Mouse (Mus musculus) left cerebral cortex, postnatal 10 days (tissue): Measurements from ENCODE around the gene Vtcn1. TPM values are rescaled to one million over a fixed set of nuclear protein-coding genes. Genes with fewer than 3 reads are reported as not detected.
A peak's percentile ranks its signal among the peaks of the same experiment; 100 is the strongest.
"Not testable (repeated sequence)": the region's sequence is repeated elsewhere in the genome, so short reads cannot be mapped to it uniquely, and the experiment has no call there.

Source experiments
- DNase-seq, 2 experiments: peaks; one replicate each; pipeline ENCODE4 v3.0.0; 2021 to 2022; ENCODE audit warnings: low spot score in 2 of 2, mixed read lengths in 1 of 2; ENCODE audit errors: extremely low spot score in 1 of 2
- intact Hi-C: fragments of 180-260 bp; cut with DNase I; formaldehyde crosslinking; loops from one replicate; pipeline ENCODE4 v1.15.1; 2025
- total RNA-seq, 2 experiments: library from RNA; stranded (reverse); gene quantifications; 2 replicates each; pipeline ENCODE4 v1.2.3; 2021

Vtcn1 gene
- not detected for total RNA-seq

DNA sequence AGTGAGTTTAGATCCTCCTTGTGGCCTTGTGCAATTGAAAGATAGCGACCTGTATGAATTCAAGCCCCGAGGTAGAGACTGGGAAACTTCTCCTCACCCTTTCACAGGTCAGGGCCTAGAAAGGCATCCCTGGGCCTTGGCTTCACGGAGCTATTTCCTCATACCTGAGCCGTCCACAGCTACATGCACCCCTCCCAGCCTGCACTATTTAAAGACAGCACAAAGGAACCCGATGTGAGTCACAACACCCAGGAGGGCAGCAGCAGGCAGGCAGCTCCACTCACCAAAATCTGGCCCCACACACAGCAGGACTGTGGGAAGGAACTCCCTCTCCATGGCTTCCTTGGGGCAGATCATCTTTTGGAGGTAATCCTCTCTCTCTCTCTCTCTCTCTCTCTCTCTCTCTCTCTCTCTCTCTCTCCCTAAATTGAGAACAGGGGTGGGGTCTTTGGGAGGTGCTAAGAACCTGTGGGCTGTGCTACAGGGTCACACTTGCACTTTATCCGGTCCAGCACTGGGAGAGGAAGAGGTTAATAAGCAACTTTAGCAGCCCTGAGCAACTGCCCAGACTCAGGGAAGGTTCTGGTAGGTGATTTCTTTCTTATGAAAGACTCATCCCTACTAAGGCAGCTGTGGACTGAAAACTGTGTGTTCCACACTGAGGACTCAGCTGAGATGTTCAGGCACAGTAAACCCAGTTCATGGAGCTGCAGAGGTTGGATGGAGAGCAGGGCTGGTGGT is at the start of gene Vtcn1:
TSS of gene Vtcn1 (plus strand) at position 235 of the 741 bp plus-strand sequence.
- intact Hi-C loops: no loop called here
- DNase-seq: no peak

DNA sequence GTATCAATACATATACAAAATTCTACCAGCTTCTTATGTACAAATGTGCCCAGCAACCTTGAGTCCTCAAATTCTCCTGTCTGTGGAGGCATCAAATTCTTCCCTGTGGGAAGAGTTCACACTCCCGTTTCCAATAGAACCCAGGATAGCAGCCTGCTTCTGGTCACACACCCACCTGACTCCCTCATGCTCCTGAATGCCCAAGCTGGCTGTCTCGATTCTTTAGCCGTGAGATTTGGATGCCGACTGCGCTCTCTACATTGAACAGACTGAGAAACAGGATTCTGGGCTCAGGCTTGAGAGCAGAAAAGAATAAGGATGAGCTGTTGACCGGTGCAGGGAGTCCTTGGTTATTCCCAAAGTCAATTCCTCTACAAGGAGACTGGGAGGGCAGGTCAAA is 48.3 kb upstream of the Vtcn1 start:
- no peak for DNase-seq
- intact Hi-C loops: no loop called here

DNA sequence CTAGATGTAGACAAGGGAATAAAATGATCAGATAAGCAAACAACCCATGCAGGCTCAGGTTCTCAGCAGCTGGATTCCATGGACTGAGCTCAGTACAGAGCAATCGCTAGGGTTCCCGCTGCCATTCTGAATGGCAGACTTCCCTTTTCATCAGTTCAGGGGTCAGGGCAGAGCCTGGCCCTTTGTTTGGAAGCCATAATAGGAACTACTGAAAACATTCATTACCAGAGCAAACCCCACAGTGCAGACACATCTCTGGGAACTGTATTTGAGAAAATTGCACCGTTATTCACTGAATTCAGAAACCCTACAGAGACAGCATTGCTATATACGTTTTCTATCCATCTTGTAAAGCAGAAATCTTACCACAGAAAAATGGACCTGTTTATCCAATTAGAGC is 47.7 kb upstream of the Vtcn1 start:
- intact Hi-C loops: no loop called here
- no peak for DNase-seq

DNA sequence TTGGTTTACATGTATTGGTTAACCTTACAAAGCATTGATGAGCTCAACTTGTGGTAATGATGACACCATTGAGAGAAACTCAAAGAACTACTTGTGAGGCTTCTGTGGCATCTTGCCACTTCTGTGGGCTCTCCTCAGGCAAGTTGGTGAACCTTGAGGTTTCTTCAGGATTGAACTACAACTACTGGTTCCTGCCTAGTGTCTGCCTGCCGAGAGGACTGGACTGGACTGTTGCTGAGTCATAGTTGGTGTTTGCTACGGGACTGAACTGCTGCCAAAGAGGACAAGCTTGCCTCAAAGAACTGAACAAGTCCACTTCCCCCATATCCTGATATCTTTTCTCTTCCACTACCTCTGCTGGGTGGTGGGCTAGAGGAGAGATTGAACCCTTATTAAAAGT is 39.2 kb upstream of the Vtcn1 start:
- no peak for DNase-seq
- intact Hi-C loops: no loop called here

DNA sequence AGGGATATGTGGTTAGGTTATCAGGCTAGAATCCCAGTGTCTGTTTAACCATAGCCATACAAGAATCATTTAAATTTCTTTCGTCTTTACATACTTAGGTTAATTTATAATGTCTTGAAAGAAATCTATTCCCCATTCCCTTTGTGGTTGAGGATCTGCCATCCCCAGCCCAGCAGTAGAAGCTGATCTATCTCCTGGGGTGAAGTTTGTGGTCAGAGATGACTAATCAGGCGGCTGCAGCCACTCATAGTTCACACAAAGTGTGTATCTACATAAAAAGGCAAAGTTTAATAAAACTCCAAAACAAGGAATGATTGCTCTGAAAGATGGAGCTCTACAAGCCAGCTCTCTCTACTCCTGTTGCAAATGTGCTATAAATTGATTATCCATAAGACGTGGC is 33.6 kb upstream of the Vtcn1 start:
- intact Hi-C loops: no loop called here
- DNase-seq: no peak

DNA sequence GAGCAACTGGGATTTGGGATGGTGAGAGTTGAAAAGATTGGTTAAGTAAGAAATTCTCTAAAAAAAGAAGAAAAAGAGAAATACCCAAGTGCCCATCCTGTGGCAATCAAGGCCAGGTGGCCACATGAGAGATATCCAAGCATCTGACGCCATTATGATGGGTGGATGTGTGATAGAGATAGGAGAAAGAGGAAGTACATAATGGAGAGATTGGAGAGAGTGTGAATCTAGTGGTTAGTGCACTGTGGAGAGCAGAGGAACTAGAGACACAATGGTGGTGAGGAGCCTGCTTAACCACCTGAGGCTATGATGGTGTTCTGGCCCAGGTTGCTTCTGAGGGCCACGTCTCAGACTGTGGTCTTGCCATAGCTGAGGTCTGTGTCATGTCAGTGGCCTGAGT is 31.9 kb upstream of the Vtcn1 start:
- intact Hi-C loops: no loop called here
- no peak for DNase-seq

DNA sequence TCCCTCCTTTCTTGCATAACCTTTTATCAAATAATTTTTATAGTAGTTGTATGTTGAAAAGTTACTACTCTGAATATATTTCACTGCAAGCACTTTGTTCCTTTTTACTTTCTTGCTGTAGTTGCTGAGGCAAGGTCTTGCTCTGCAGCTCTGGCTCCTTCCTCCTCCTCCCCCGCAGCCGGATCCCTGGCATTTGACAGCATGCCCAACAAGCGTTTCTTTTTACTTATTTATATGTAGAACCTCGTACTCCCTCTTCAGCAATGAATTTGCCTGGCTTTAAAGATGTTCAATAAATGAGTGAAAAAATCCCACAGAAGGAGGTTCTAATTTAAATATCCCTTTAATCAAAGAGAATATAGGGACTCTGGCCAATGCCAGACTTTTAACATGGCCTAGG is 28.7 kb upstream of the Vtcn1 start:
- intact Hi-C loops: no loop called here
- no peak for DNase-seq

DNA sequence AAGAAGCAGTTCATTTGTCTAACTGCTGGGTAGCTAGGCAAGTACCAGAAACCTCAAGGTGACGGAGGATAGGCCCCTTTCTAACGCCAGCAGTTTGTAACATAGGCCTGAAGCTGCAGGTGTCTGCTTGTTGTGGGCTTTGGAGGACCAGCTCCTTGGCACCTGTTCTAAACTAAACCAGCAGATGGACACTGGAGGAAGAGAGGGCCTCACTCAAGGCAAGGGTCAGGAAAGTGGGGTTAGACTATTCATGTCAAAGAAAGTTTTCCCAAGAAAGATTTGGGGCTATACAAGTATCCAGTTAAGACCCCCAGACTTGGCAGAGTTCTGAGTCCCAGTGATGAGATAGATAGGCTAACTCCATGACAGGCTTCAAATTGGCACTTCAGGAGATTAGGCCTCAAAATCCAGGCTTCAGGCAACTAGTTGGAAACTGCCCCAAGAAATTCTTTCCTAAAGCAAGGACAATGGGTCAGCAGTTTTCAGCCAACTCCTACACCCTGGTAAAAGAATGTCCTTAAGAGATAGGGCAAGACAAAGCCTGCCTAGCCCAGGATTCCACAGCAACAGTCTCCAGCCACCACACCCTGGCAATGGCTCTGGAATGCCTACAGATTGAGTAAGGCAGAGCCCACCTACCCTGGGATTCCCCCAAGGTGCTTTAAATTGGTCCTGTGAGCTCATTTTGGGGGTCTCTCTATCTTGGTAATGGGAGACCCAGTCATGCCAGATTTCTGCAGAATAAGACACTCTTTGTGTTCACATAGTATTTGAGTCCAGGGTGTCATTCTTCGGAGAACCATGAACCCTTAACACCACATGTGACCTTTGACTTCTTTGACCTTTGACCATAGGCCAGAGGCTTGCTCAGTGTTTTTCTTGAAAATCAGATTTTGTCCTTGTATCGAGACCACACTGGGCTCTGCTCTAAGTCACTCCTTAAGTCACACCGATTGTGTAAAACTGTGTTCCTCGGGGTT is 27.8 kb upstream of the Vtcn1 start:
- DNase-seq: no peak
- intact Hi-C loops: no loop called here

DNA sequence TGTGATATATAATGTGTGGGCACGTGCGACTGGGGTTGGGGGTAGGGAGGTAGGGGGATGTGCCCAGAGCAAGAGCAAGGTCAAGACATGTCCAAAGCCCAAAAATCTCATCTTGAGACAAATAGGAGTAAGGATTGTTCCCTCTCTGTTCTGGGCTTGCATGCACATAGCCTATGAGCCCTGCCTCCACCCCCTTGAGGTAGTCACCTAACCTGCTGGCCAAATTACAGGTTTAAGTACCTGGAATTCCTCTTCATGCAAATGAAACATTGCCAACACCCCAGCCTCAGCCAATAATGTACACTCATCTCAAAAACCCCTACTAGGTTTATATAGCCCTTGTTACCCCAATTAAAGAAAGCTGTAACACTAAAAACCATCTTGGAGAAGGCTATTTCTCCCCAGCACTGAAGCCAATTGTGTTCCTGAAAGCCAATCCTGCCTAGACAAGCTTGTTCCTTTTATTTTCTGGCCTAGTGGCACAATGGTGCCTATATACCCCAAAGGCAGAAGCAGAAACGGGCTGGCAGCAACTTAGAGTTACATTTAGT is 26.3 kb upstream of the Vtcn1 start:
- intact Hi-C loops: no loop called here
- DNase-seq: no peak

DNA sequence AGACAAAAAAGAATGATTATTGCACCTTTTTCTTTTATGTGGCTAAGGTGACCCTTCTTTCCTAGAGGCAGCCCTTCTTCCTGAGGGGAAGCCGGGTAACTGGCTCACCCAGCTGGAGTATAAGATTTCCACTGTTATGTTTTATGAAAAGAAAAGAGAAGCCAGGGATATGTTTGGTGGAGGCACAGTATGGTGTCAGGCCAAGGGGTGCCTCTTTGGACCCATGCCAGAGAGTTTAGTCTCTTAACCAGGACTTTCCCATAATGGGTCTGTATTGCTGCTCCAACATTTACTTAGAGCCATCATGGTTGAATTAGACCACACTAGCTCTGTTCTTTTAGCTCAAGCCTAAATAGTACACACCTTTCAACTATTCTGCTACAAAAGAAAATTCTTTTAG is 20.3 kb upstream of the Vtcn1 start:
- no peak for DNase-seq
- intact Hi-C loops: no loop called here

DNA sequence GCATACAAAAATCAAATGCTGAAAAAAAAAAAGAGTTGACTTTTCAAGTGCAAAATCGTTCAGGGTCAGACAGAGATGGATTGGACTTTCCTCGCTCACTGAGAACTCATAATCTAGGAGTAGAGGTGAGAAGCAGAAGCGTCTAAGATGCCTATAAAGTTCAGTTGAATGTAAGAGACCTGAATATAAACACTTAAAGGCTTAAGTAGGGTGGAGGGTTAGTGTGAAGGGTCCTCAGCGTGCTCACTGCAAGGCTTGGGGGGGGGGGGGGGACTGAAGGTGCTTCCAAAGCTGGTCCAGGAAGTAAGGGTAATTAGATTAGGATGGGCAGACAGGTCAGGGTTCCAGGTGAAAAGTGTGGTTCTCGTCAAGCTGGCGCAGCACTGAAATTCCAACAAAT is 19.3 kb upstream of the Vtcn1 start:
- intact Hi-C loops: no loop called here
- no peak for DNase-seq

DNA sequence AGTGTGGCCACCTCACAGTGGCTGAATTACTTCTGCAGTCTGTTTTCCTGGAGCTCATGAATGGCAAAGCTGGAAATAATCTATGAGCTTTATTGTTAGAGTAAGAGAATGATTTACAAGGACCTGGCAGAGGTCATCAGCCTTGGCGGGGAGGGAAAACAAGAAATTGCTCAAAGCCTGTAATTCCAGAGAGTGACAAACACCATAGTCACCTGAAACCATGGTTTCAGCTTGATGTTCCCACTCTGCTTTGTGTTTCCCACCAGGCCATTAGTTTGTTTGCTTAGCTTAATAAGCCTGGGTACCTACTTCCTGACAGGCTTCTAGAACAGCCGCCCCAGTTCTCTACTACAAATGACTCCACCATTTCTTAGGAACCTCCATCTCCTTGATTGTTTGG is 14.8 kb upstream of the Vtcn1 start:
- intact Hi-C loops: no loop called here
- no peak for DNase-seq

DNA sequence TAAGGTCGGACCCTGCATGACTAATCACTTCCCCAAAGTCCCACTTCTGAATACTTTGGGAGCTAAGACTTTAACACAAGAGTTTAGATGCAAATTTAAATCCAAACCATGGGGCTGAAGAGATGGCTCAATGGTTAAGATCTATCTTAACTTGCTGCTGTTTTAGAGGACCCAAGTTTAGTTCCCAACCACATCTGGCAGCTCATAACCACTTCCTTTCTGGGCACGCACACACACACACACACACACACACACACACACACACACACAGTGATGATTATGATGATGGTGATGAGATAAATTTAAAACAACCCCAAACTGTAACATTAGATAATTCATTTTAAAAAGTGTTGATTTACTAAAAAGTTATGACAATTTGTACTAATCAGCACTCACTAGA is 13.4 kb upstream of the Vtcn1 start:
- DNase-seq: no peak
- intact Hi-C loops: no loop called here

DNA sequence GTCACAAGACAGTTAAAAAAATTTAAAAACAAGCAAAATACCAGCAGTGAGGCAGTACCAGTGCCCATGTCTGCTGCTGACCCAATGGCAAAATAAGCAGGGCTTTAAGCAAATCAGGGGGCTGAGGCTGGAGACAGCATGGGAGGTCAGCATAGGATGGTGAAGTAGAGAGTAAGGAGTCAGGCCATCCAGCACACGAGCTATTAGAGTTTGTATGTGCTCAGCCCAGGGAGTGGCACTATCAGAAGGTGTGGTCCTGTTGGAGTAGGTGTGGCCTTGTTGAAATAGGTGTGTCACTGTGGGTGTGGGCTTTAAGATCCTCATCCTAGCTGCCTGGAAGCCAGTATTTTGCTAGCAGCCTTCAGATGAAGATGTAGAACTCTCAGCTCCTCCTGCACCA is 9.8 kb upstream of the Vtcn1 start:
- intact Hi-C loops, DNase-seq: not testable (repeated sequence)

DNA sequence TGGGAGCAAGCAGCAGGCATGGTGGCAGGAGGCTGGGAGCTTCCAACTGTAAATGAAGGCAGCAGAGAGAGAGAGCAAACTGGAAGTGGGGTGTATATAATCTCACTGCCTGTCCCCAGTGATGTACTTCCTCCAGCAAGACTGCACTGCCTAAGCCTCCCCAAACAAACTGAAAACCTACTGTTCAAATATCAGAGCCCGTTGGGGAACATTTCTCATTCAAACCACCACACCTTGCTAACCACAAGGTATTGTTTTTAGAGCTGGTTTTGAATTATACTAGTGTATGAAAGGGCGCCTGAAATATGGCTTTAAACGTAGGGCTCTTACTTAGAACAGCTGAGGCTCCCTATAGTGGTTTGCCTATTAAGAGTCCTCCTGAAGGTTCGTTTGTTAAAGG is 6.5 kb upstream of the Vtcn1 start:
- DNase-seq: peak in 1 of 2 experiments; percentile 1
- intact Hi-C loops: no loop called here

DNA sequence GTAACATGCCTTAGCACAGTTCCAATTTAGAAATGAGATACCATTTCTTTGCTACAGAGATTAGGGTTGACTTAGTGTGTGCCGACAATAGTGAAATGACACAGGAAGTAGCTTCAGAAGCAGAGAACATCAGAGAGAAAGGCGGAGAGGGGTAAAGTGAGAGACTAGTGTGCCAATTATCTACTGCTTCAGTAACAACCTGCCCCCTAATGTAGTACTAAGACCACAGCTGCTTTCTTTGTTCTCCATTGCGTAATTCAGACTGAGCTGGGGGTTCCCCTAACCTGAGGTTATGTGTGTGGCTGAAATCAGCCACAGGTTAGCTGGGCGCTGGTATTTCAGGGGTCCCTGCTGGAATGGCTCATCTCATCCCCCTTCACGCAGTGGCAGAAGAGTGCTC is 5.7 kb upstream of the Vtcn1 start:
- intact Hi-C loops: no loop called here
- no peak for DNase-seq

DNA sequence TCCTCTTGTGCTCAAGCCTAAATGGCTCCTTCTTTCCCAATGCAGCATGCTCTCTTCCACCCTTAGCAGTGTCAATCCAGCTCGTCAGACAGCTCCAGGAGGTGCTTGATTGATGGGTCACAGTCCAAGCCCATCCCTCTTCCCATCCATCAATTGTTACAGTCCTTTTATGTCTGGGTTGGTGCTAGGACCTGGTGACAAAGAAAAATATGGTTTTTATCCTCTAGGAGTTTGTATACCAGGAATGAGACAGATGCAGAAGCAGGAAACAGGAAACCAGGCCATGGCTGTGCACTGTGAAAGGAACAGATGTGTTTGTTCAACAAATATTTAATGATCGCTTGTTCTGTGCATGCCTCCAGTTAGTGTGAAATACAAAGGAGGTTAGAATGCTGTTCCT is 4.4 kb upstream of the Vtcn1 start:
- intact Hi-C loops: no loop called here
- peak in 1 of 2 experiments; percentile 2 for DNase-seq

DNA sequence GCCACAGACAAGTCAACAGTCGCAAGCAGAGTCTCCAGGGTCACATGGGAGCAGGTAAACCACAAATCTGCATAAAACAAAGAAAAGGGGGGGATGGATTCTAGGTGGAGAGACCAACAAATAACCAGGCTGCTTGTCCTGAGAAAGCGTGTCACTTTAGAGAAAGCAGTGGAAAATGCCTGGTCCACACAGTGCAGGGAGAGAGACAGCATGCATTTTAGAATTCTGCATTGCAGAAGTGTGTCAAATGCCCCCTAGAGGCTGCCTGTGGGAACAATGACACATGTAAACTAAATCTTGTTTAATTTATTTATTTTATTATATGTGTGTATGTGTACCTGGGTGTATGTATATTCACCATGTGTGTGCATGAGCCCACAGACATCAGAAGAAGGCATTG is 4.0 kb upstream of the Vtcn1 start:
- intact Hi-C loops: no loop called here
- no peak for DNase-seq

DNA sequence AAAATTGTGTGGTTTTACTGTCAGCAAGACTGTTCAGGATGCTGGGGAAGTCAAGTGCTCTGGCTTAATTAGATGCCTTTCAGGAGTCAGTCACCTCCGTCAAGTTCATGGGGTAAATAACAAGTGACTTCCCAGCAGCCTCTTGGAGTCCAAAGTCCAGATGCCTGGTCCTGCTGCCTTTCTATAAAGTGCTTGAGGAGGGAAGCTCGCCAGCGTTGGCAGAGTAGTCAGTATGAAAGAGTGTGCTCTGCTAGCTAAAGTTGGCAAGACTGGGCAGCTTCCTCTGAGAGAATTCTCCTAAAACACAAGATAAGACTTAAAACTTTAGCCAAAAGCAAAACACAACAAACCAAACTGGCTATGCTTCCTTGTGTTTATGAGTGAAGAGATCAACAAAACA is 18.5 kb downstream of the Vtcn1 start:
- peak in 1 of 2 experiments; percentile 28 for DNase-seq
- intact Hi-C loops: no loop called here

DNA sequence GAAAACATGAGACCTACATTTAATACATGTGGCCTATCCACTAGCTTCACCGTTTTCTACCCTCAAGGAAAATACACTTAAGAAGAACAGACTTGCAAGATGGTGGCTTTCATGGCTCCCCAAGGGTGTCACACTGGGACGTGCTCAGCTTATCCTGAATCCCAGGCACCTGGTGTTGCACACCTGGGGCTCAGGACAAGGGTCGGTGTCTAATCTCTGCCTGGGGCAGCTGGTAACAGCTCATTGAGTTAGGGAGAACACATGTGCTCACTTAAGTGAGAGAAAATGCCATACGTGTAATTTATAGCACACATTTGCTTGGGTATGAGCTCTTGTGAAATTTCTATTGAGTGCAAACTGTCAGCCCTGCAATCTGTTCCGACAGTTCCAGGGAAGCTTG is 19.1 kb downstream of the Vtcn1 start:
- intact Hi-C loops: no loop called here
- DNase-seq: no peak
